Mouse (Mus musculus) urinary bladder, postnatal 4 days (tissue): ENCODE measurements around the gene Snrnp70.

Experiments used
- DNase-seq, 2 experiments: peaks; one replicate each; pipeline ENCODE4 v3.0.0; 2021 to 2022; ENCODE audit warnings: low spot score in 2 of 2

Snrnp70 gene

DNA sequence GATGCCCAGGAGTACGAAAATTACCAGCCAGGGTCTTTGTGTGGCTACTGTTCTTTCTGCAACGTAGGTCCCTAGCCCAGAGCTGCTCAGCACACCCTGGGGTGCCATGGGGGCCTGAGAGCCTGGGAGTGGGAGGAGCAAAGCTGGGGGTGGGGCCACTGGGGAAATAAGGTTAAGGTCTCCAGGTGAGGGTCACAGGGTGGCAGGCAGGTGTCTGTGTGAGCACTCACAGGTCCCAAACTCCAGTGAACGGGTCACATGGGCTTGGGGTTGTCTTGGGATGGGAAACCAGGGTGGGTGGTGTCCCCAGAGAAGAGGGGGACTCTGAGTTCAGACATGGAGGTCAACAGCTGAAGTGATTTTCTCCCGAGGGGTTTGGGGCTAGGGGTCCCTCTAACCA, 58.1 kb downstream of the Snrnp70 start:
- DNase-seq = no peak

DNA sequence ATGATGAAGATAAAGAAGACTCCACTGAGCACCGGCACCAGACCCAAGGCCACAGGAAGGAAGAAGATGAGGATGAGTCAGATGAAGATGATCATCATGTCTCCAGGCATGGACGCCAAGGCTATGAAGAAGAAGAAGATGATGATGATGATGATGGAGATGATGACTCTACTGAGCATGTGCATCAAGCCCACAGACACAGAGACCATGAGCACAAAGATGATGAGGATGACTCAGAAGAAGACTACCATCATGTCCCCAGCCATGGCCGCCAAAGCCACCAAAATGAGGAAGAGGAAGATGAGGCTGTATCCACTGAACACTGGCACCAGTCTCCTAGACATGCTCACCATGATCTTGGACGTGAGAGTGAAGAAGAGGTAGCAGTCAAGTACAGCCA, 59.2 kb downstream of the Snrnp70 start:
- DNase-seq = no peak

DNA sequence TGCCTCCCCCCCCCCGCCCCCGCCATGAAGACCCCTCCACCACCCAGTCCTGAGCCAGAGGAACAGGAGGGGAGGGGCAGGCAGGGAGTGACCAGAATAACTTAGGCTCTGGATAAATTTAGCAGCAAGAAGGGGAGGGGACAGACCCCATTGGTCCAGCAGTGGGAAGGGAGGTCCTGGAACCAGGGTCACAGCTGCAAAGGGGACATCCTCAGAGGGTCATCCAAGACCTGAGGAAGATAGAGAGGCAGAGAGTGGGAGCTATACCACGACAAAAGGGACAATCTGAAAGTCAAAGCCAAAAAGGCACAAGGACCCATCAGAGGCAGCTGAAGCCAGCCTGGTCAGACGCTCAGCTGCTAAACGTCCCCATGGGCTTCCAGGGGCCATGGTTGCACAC, 60.5 kb downstream of the Snrnp70 start, which contains the start of gene Hrc:
Gene Hrc (plus strand): TSS at position 235 of the 400 bp plus-strand sequence.
- DNase-seq = no peak

DNA sequence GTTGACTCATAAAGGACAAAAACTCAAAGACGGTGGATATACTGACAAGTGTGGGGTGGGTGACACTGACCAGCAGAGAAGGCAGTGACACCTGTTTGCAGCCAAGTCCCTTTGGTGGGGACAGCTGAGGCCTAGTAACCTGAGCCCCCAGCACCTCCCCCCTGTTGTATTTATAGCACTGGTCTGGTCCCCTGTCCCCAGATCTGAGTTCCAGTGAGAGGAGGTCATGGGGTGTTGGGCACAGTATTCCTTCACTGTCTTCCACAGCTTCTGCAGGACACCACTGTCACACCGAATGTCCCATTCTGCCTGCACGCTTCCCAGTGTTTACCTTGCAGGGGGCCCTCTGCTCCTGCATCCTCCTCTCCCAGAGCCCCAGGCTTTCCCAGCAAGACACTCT, 60.9 kb downstream of the Snrnp70 start:
- DNase-seq = no peak

DNA sequence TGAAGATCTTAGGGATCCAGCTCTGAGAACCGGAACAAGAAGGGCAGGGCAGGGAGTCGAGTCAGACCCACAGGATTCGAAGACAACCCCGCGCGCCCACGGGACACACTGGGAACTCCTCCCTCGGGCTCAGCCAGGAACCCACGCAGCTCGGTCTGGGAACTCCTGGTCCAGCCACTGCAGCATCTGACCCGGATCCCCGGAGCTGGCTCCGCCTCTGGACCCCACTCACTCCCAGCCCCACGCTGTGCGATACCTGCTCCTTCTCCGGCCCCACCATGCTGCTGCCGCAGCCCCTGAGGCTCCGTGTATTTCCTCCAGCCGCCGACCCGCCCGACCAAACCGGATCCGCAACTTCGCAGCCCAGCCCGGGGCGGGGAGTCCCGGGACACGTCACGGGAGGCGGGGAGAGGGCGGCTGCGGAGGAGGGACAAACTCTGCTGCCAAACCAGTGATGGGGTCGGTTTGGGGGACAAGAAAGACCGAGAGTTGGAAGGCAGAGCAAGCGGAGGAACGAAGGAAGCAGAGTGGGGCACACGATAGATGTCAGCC, 62.0 kb downstream of the Snrnp70 start, which contains the start of gene Trpm4:
Gene Trpm4 (minus strand): TSS at position 350 of the 552 bp plus-strand sequence.
- DNase-seq = peak; percentile 87 to 92

DNA sequence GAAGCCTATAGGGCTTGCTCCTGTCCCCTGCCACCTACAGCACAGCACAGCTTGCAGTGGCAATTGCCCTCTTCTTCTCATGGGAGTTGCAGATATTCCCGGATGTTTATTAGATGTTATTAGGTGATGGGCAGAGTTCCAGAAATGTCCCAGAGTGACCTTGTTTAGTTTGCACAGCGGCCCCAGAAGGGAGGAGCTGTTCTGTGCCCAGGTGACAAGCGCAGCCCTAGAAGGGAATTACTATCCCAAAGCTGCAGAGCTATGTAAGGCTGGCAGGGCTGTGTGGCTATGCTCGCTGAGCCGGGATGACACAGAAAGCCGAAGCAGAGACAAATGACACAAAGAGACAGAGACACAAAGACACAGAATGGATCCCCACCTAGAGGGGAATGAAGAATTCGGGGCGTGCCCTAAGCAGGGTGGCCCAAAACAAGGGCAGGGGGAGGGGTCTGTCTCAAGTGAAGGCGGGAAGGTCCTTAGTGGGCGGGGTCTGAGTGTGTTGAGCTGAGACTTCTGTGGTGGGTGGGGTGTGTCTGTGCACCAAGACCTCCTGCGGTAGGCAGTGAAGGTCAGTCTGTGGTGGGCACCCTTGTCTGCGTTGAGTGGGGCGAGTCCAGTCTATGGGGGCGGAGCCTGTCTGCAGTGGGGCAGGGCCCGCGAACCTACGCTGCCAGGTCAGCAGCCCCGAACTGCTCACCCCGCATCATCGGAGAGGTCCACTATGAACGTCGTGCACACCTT, 62.7 kb downstream of the Snrnp70 start:
- peak in 1 of 2 experiments; percentile 59 for DNase-seq

DNA sequence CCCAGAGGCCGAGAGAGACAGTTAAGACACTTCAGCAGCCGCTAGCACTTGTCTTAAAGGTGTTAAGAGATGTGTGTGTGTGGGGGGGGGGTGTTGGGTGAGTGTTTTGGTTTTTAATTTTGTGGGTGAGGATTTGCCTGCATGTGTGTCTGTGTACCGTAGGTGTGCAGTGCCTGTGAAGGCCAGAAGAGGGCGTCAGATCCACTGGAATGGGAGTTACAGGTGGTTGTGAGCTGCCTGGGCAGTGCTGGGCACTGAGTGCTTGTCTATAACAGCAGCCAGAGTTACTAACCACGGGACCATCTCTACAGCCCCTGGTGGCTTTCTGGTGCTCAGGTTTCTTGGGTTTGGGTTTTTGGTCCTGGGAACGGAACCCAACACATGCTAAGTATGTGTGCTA, 64.0 kb downstream of the Snrnp70 start:
- no peak for DNase-seq

DNA sequence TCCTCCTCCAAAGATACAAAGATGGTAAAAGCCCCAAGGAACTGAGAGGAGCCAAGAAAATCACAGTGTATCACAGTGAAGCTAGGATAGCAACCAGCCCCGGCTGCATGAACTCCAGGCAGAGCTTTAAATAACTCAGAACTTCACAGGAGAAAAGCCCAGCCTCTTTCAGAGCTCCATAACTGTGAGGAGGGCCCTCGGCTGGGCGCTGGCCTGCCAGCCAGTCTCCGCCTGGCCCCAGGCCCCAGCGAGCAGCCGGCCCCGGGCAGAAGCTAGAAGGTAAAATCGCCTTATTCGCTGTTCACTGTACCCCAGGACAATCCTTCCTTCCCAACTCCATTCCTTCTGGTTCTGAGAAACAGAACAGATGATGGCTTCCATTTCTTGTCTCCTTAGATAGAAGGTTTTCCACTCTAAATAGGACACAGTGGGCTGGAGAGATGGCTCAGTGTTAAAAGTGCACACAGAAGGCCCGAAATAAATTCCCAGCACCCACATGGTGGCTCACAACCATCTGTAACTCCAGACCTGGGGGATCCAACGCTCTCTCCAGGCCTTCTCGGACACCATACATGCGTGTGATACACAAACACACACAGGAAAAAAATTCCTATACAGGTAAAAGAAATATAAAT, 66.6 kb downstream of the Snrnp70 start:
- no peak for DNase-seq
